Mouse (Mus musculus) hindbrain, postnatal 0 days (tissue): ENCODE results near the gene Gm20518. TPM values are rescaled to one million over a fixed set of nuclear protein-coding genes. Genes with fewer than 3 reads are reported as not detected.
A peak's percentile ranks its signal among the peaks of the same experiment; 100 is the strongest.

Experiments
- ATAC-seq: fragments of 200-750 bp; cut with Nextera tagmentation; 2 replicates; pipeline ENCODE4 v1.8.0; 2017; ENCODE audit warnings: mild to moderate bottlenecking, moderate TSS enrichment, moderate library complexity
- DNase-seq: peaks from one replicate; pipeline ENCODE4 v3.0.0-alpha.2; 2015; ENCODE audit warnings: low spot score
- H3K27ac ChIP-seq: fragments of 300-500 bp; sonication (generic); 2 replicates; pipeline ENCODE4 v1.5.1; 2014; ENCODE audit warnings: mild to moderate bottlenecking
- H3K27me3 ChIP-seq: fragments of 300-500 bp; sonication (generic); 2 replicates; pipeline ENCODE4 v1.6.1; 2014; ENCODE audit warnings: low read length, mixed read lengths; ENCODE audit not compliant: insufficient read depth
- H3K36me3 ChIP-seq: fragments of 300-500 bp; sonication (generic); 2 replicates; pipeline ENCODE4 v1.6.1; 2014; ENCODE audit warnings: low read length, mixed read lengths; ENCODE audit not compliant: insufficient read depth
- H3K4me1 ChIP-seq: fragments of 300-500 bp; sonication (generic); 2 replicates; pipeline ENCODE4 v1.6.1; 2014; ENCODE audit warnings: antibody characterized with exemption, low read length, mixed read lengths; ENCODE audit not compliant: insufficient read depth
- H3K4me2 ChIP-seq: fragments of 300-500 bp; sonication (generic); 2 replicates; pipeline ENCODE4 v1.6.1; 2014; ENCODE audit warnings: low read depth, mild to moderate bottlenecking, low read length, moderate library complexity, mixed read lengths
- H3K4me3 ChIP-seq: fragments of 300-500 bp; sonication (generic); 2 replicates; pipeline ENCODE4 v1.5.1; 2014; ENCODE audit warnings: low read length
- H3K9ac ChIP-seq: fragments of 300-500 bp; sonication (generic); replicated peaks from 2 replicates; pipeline ENCODE4 v1.6.1; 2014; ENCODE audit warnings: mild to moderate bottlenecking, low read length, moderate library complexity, mixed read lengths
- H3K9me3 ChIP-seq: fragments of 300-500 bp; sonication (generic); 2 replicates; pipeline ENCODE4 v1.6.1; 2016; ENCODE audit warnings: low read length, mixed read lengths
- CTCF ChIP-seq: IDR thresholded peaks from 2 replicates; pipeline ENCODE4 v1.5.1; 2016; ENCODE audit warnings: antibody characterized with exemption, control low read depth, low read depth
- WGBS: fragments of 180-500 bp; shearing (Covaris S2); extraction: QIAGEN DNeasy Blood & Tissue Kit; methylation state at CpG from one replicate; pipeline ENCODE4 v1.1.7; 2014; 5-methylcytosine and 5-hydroxymethylcytosine counted together
- polyA plus RNA-seq: library from polyadenylated mRNA; unstranded; fragments of >200 nt; fragmentation: Nextera tagmentation; extraction: Ambion mirVana; gene quantifications from 2 replicates; pipeline ENCODE4 v1.2.1, GENCODE M21; 2015
- total RNA-seq: library from RNA; depleted of rRNA; stranded (reverse); fragments of >200 nt; gene quantifications from 2 replicates; pipeline ENCODE4 v1.2.3, GENCODE M21; 2014

Gm20518 gene
- total and polyA plus RNA-seq, 2 experiments from 2014 or later: 0.20 to 0.42 TPM

- no peak for DNase-seq
These were observed 51.5 kb downstream of the Gm20518 start for GRCm38 (mm10) chr16:17839976-17840375.

GRCm38 (mm10) chr16:17838051-17838450 lies 53.4 kb downstream of the Gm20518 start, which contains the start of gene Car15:
Gene Car15 (minus strand): TSS chr16:17838364.
- Histone ChIP-seq H3K36me3 (peaks cover 23% of the 10 kb centered on the region), H3K9ac (no peak within 1 kb of the TSS), H3K27me3 (peaks cover 4% of the 10 kb centered on the region; the same call in 1 of the 2 replicates), H3K4me2 (no peak within 1 kb of the TSS), H3K27ac (no peak within 1 kb of the TSS), H3K9me3 (no peaks in the 10 kb centered on the region), H3K4me3 (no peak within 1 kb of the TSS), H3K4me1 (peaks cover 4% of the 10 kb centered on the region; the same call in 1 of the 2 replicates)
- no peak for TF ChIP-seq CTCF
- WGBS: 77% methylated on average over 6 of the region's 6 CpGs
- ATAC-seq: no peak
- DNase-seq: no peak

More at GRCm38 (mm10) chr16:17839976-17840375, 51.5 kb downstream of the Gm20518 start:
- no peak overlapping the region for H3K27ac ChIP-seq
- H3K4me2 ChIP-seq: no peak overlapping the region
- no peak for ATAC-seq
- peaks cover 4% of the 10 kb centered on the region; the same call in 1 of the 2 replicates for H3K27me3 ChIP-seq
- no peak overlapping the region for H3K9ac ChIP-seq
- 78% methylated on average over 4 of the region's 4 CpGs for WGBS
- 0 out of 2 replicates have a peak, but pooled peaks cover under 1% of the 10 kb centered on the region for H3K4me1 ChIP-seq
- H3K9me3 ChIP-seq: no peaks in the 10 kb centered on the region
- H3K36me3 ChIP-seq: peaks cover 40% of the 10 kb centered on the region
- TF ChIP-seq CTCF: no peak
- H3K4me3 ChIP-seq: no peak overlapping the region

DNA sequence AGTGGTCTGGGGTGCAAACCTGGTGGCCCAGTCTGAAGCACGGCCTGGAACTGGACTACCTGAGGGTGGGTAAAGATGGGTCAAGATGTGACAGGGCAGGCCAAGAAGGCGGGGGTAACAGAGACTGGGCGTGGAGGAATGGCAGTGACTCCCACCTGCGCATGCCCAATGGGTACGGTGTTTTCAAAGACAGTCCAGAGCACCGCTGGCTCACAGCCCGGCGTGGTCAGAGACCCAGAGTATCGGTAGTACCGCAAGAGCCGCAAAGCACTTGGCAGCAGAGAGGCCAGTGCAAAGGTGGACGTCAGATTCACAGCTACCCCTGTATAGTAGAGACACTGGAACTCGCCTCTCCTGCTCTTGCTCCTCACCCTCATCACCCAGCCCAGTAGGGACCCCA lies 56.0 kb downstream of the Gm20518 start:
- no peak overlapping the region for H3K27ac ChIP-seq
- DNase-seq (peak; percentile 25), ATAC-seq (no peak)
- no peak for TF ChIP-seq CTCF
- WGBS: 56% methylated on average over 13 of the region's 13 CpGs
- H3K4me1 ChIP-seq: peaks cover 9% of the 10 kb centered on the region
- peaks cover 10% of the 10 kb centered on the region; the same call in 1 of the 2 replicates for H3K27me3 ChIP-seq
- H3K9ac ChIP-seq: no peak overlapping the region
- H3K4me2 ChIP-seq: 0 out of 2 replicates have a peak overlapping the region, but pooled peaks have one; percentile 85
- no peak overlapping the region for H3K4me3 ChIP-seq
- no peaks in the 10 kb centered on the region for H3K9me3 ChIP-seq
- H3K36me3 ChIP-seq: no peaks in the 10 kb centered on the region

DNA sequence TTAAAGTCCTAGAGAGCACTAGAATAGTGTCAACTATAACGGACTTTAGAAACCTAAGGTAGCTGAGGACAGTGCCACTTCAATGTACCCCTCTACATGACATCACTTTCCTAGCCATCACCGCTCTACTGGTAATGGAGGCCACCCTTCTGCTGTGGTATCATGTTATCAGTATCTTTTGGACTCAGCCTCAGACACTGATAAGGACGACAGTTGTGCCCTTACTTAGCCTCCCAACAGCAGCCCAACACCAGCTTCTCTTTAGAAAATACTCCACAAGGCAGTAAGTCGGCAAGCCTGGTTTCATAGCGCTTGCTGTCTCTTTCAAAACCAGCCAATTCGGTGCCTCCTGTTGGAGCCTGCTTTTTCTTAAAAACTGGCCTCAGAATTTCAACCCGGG lies 56.9 kb downstream of the Gm20518 start:
- Histone ChIP-seq H3K36me3 (no peaks in the 10 kb centered on the region), H3K27ac (peak overlapping the region; percentile 92), H3K9ac (peak overlapping the region; percentile 76), H3K4me3 (peak overlapping the region; percentile 53), H3K9me3 (no peaks in the 10 kb centered on the region), H3K27me3 (peaks cover 14% of the 10 kb centered on the region; the same call in 1 of the 2 replicates), H3K4me2 (peak overlapping the region; percentile 85), H3K4me1 (peaks cover 9% of the 10 kb centered on the region)
- TF ChIP-seq CTCF: no peak
- WGBS: 50% methylated on average over 7 of the region's 7 CpGs
- ATAC-seq (0 out of 2 replicates have a peak, but pooled peaks have one; percentile 10), DNase-seq (no peak)

DNA sequence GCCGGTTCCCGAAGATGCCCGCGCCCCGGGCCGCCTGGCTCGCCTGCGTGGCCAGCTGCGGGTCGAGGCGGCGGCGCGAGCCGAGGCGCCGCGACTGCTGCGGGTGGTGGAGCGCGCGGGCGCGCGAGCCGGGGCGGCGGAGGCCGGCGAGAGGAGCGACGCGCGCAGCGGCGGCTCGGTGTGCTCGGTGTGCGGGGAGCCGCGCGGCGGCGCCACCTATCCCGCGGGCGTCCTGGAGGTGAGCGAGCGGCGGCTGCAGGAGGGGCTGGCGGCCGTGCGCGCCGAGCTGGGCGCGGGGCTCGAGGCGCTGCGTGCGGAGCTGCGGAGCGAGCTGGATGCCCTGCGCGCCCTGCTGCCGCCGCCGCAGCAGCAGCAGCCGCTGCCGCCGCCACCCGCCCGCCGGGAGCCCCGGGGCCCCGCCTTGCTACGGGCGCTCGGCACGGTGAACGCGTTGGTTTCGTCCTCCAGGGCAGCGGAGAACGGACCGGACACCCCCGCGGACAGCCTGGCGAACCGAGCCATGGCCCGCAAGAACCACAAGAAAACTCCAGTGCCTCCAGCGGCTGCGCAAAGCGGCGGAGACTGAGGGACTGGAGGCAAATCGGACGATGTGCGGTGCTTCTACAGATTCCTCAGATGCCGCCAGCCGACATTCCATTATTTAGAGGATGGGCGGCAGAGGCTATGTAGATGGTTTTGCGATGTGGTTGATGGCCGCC lies 57.6 kb downstream of the Gm20518 start:
- peaks cover 14% of the 10 kb centered on the region; the same call in 1 of the 2 replicates for H3K27me3 ChIP-seq
- peaks cover 9% of the 10 kb centered on the region for H3K4me1 ChIP-seq
- no peaks in the 10 kb centered on the region for H3K9me3 ChIP-seq
- peak overlapping the region; percentile 76 for H3K9ac ChIP-seq
- peak overlapping the region; percentile 92 for H3K27ac ChIP-seq
- TF ChIP-seq CTCF: peak; percentile 23; the same call in 1 of the 2 replicates
- 1% methylated on average over 73 of the region's 103 CpGs for WGBS
- peak; percentile 73 for DNase-seq
- no peaks in the 10 kb centered on the region for H3K36me3 ChIP-seq
- H3K4me3 ChIP-seq: peak overlapping the region; percentile 53
- H3K4me2 ChIP-seq: peak overlapping the region; percentile 85
- ATAC-seq: peak; percentile 68

DNA sequence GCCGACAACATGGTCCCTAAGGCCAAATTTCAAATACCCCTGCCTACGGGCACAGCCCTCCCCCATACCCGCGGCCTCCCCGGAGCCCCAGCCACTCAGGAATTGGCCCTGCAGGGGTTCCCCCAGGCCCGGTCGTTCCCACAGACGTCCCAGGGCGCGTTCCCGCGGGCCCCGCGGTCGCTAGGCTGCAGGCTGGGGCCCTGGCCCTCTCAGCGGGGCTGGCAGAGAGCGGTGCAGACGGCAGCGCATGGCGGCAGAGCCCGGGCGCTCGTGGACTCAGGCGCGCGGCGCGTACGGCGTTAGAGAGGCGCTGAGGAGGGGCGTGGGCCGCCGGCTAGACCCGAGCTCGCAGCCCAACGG lies 58.2 kb downstream of the Gm20518 start:
- Histone ChIP-seq H3K9me3 (no peaks in the 10 kb centered on the region), H3K36me3 (no peaks in the 10 kb centered on the region), H3K9ac (peak overlapping the region; percentile 76), H3K27ac (peak overlapping the region; percentile 92), H3K27me3 (peaks cover 14% of the 10 kb centered on the region; the same call in 1 of the 2 replicates), H3K4me1 (peaks cover 9% of the 10 kb centered on the region), H3K4me2 (peak overlapping the region; percentile 85), H3K4me3 (peak overlapping the region; percentile 53)
- ATAC-seq (peak; percentile 67), DNase-seq (peak; percentile 62)
- 0% methylated on average over 37 of the region's 37 CpGs for WGBS
- no peak for TF ChIP-seq CTCF

- H3K27ac ChIP-seq: peak within 1 kb of the TSS; percentile 92
- no peak for TF ChIP-seq CTCF
- H3K27me3 ChIP-seq: peaks cover 14% of the 10 kb centered on the region; the same call in 1 of the 2 replicates
- DNase-seq (no peak), ATAC-seq (no peak)
- H3K36me3 ChIP-seq: no peaks in the 10 kb centered on the region
- H3K4me3 ChIP-seq: peak within 1 kb of the TSS; percentile 53
- no peaks in the 10 kb centered on the region for H3K9me3 ChIP-seq
- peak within 1 kb of the TSS; percentile 76 for H3K9ac ChIP-seq
- H3K4me1 ChIP-seq: peaks cover 9% of the 10 kb centered on the region
- H3K4me2 ChIP-seq: peak within 1 kb of the TSS; percentile 85
- WGBS: 15% methylated on average over 7 of the region's 7 CpGs
These were observed 58.6 kb downstream of the Gm20518 start, which contains the start of gene B830017H08Rik for GRCm38 (mm10) chr16:17832821-17833220. Gene B830017H08Rik (plus strand): TSS chr16:17833121.
